Mouse (Mus musculus) gastrocnemius, postnatal 4 days (tissue): ENCODE results near the gene Bbs9. TPM values are rescaled to one million over a fixed set of nuclear protein-coding genes. Genes with fewer than 3 reads are reported as not detected.

Source experiments
- DNase-seq, 2 experiments: peaks; one replicate each; pipeline ENCODE4 v3.0.0; 2021 to 2022; ENCODE audit warnings: low spot score in 2 of 2, mixed read lengths in 2 of 2
- total RNA-seq, 2 experiments: library from RNA; stranded (reverse); gene quantifications; 2 replicates each; pipeline ENCODE4 v1.2.3; 2021

The Bbs9 gene
- total RNA-seq, 2 experiments from 2014 or later = 14.0 to 17.5 TPM

GRCm38 (mm10) chr9:22789380-22790168 is 314.1 kb downstream of the Bbs9 start:
- DNase-seq = no peak

- DNase-seq = no peak
Measured at GRCm38 (mm10) chr9:22791208-22791607, 315.7 kb downstream of the Bbs9 start.

GRCm38 (mm10) chr9:22791750-22792149 is 316.2 kb downstream of the Bbs9 start:
- DNase-seq = no peak

GRCm38 (mm10) chr9:22793698-22794097 is 318.2 kb downstream of the Bbs9 start:
- DNase-seq = no peak

GRCm38 (mm10) chr9:22800675-22801074 is 325.2 kb downstream of the Bbs9 start:
- no peak for DNase-seq

GRCm38 (mm10) chr9:22805981-22806380 is 330.5 kb downstream of the Bbs9 start:
- DNase-seq = no peak

GRCm38 (mm10) chr9:22806494-22806893 is 331.0 kb downstream of the Bbs9 start:
- DNase-seq = no peak

- DNase-seq = no peak
Measured at GRCm38 (mm10) chr9:22807693-22808092, 332.2 kb downstream of the Bbs9 start.

GRCm38 (mm10) chr9:22809621-22810126 is 334.2 kb downstream of the Bbs9 start:
- no peak for DNase-seq

GRCm38 (mm10) chr9:22810454-22810853 is 334.9 kb downstream of the Bbs9 start:
- DNase-seq = no peak

GRCm38 (mm10) chr9:22811931-22812330 is 336.4 kb downstream of the Bbs9 start:
- no peak for DNase-seq

- DNase-seq = no peak
Measured at GRCm38 (mm10) chr9:22814407-22815092, 339.0 kb downstream of the Bbs9 start.

- DNase-seq = no peak
Measured at GRCm38 (mm10) chr9:22815093-22815458, 339.6 kb downstream of the Bbs9 start.

GRCm38 (mm10) chr9:22819539-22819938 is 344.0 kb downstream of the Bbs9 start:
- DNase-seq = no peak

- no peak for DNase-seq
Measured at GRCm38 (mm10) chr9:22820646-22821185, 345.2 kb downstream of the Bbs9 start.

GRCm38 (mm10) chr9:22822770-22823169 is 347.3 kb downstream of the Bbs9 start:
- DNase-seq = no peak

- no peak for DNase-seq
Measured at GRCm38 (mm10) chr9:22823856-22824255, 348.3 kb downstream of the Bbs9 start.

- DNase-seq = no peak
Measured at GRCm38 (mm10) chr9:22824910-22825309, 349.4 kb downstream of the Bbs9 start.

GRCm38 (mm10) chr9:22826571-22826990 is 351.1 kb downstream of the Bbs9 start:
- DNase-seq = no peak

- no peak for DNase-seq
Measured at GRCm38 (mm10) chr9:22827176-22827770, 351.8 kb downstream of the Bbs9 start.

- no peak for DNase-seq
Measured at GRCm38 (mm10) chr9:22829212-22829960, 353.9 kb downstream of the Bbs9 start.
